Mouse (Mus musculus): ENCODE data around the gene Usp19.

GRCm38 (mm10) chr9:108463713-108464112 lies 26.7 kb upstream of the Usp19 start:
- TF ChIP-seq CTCF (IDR thresholded peaks at IDR 0.05; ENCODE audit: borderline replicate concordance, extremely low read depth, insufficient read depth, insufficient read length) (no peak), POLR2A (IDR thresholded peaks at IDR 0.05; ENCODE audit: borderline replicate concordance, extremely low read depth, insufficient read depth, insufficient read length, poor library complexity, severe bottlenecking) (no peak)
